Mouse (Mus musculus): Measurements from ENCODE around the gene Tcea2.

Tcea2 gene

DNA sequence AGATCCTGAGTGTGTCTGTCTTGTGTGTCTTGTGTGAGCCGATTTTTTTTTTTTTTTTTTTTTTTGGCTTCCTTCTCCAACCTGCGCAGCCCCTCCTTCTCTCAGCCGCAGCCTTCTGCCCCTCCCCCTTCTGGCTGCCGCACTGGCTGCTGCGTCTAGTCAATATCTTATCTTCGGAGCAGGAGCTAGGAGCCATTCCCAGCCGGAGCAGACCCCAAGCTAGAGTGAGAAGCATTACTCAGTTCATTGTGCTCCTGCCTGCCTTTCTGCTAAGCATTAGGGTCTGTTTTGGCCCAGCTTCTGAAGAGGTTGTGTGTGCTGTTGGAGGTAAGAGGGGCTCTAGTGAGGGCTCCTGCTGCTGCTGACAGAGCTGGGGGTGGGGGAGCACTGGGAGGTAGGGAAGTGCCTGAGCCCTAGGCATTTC is 34.8 kb downstream of the Tcea2 start, which contains the start of gene Oprl1:
Oprl1 (plus strand) TSS at position 114 of the 424 bp plus-strand sequence.
- peak; percentile 61 for DNase-seq (ENCODE audit: low spot score)

DNA sequence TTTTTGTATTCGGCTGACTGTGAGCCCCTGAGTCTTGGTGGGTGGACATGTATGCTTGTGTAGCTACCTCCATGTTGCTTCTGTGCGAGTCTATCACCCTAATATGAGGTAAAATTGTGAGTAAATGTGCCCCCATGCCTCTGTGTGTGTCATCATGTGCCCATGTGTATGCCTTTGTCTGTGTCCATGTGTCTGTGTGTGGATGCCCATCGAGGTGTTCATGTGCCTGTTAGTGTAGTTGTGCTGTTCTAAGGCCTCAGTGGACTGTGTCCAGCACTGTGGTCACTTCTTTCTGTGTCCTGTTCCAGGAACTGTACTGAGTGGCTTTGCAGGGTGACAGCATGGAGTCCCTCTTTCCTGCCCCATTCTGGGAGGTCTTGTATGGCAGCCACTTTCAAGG is 35.3 kb downstream of the Tcea2 start:
- DNase-seq (ENCODE audit: low spot score): no peak

GRCm38 (mm10) chr2:181716991-181717390 is 36.9 kb downstream of the Tcea2 start:
- DNase-seq (ENCODE audit: low spot score): no peak

DNA sequence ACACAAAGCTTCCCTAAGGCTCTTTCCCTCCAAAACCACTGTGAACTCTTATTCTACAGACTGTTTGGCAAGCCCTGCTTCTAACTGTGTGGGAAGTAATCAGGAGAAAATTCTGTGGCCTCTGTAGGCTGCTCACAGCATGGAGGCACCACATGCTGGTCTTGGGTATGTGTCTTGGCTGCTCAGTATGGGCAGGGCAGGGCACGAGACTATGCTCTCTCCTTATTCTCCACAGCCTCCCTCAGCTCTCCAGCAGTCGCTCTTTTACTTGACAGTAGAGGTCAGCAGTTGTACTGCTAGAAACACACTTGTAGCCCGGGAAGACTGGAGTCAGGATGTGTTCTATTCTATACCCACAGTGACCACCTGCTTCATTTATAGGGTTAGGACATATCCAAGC is 40.0 kb downstream of the Tcea2 start:
- no peak for DNase-seq (ENCODE audit: low spot score)

DNA sequence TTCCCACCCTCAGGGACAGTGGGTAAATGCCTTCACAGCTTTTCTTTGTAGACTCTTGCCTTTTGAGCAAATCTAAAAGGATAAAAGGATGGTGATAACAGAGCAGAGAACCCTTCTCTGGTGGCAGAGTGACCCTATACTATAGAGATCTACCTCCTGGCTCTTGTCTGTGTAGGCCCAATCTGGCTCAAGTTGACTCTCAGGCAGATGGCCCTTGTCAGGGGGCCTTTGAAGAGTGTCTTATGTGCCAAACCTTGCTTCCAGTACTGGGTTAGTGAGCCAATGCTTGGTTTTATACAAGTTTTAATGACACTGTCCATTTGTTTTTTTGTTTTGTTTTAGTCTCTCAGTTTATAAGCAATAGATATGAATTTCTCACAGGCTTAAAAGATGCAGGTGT is 41.1 kb downstream of the Tcea2 start:
- DNase-seq (ENCODE audit: low spot score): no peak

DNA sequence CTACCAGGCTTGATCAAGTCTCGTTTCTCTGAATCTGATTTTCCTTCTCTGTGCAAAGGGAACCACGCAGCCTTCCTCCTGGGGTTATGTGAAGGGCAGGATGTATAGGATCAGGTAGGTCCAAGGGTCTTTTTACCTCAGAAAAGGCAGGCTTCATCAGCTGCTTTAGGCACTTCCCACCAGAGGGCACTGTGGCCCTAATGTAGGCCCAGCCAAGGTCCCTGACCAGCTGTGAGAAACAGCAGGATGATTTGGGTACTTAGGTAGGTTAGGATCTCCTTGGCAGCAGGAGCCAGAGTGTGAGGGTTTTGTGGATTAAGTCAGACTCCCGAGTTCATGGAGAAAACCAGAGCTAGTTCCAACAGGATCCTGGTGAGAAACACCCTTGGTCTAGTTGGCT is 42.1 kb downstream of the Tcea2 start:
- DNase-seq (ENCODE audit: low spot score): peak; percentile 79

- no peak for DNase-seq (ENCODE audit: low spot score)
Observed at GRCm38 (mm10) chr2:181727659-181728262, 47.7 kb downstream of the Tcea2 start.

DNA sequence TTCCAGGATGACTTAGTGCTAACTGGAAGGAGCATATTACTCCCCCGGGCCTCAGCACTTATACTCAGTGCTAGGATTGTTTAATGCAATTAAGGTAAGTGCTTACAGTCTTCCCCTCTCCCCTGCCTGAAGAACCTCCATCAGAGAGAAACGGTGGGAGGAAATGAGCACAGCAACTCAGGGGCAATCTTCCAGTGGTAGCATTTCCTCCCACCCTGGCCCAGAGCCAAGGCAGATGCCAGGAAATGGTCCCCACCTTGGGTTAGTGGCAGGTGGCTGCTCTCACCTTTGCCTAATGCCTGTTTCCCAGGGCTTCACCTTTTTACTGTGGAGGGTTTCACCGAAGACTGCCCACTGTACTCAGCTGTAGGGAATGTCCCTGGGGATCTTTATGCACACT is 49.9 kb downstream of the Tcea2 start:
- no peak for DNase-seq (ENCODE audit: low spot score)

Measured in retina, embryonic 14.5 days (tissue).